In the genomic region with DNA sequence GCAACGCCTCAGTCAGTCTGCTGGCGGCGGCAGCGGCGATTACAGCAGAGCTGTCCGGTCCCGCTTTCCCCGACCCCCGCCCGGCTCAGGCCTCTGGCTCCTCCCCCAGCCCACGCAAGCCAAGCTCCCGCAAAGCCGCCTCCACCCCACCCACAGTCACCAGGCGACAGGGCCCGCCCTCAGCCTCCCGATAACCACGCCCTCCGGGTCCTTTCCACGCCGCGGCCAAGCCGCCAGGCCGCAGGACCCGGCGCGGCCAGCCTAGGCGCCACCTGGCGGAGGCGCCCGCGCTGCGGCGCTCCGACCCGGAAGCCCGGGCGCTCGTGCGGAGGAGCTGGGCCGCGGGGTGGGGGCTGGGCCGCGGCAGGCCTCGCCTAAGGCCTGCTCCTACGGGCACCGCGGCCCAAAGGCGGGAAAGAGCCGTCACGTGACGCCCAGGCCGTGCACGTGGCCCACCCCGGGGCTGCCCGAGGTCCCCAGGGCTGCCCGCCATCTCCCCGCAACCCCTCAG, we compare ENCODE assay signal across 8 mouse cellular contexts. TPM values are rescaled to one million over a fixed set of nuclear protein-coding genes. Genes with fewer than 3 reads are reported as not detected.
DNase-seq lines count a peak whose midpoint lies in the region; ATAC-seq and TF ChIP-seq lines count a peak whose summit lies in the region.

No protein-coding gene starts in this region.

- TF ChIP-seq CTCF in olfactory bulb, adult 2 months (IDR thresholded peaks at IDR 0.05; ENCODE audit: insufficient read depth, low read depth, low read length) = peak; percentile 82

- peaks cover 14% of the 10 kb centered on the region for H3K9me3 ChIP-seq in hindbrain, embryonic 12.5 days (replicated peaks)
- peaks cover 8% of the 10 kb centered on the region; the same call in 1 of the 2 replicates for H3K9me3 ChIP-seq in lung, embryonic 15.5 days

- 4% methylated on average over 56 of the region's 57 CpGs for WGBS in hindbrain, embryonic 12.5 days
- WGBS in lung, embryonic 15.5 days = 4% methylated on average over 42 of the region's 57 CpGs
- 5% methylated on average over 57 of the region's 57 CpGs for WGBS in olfactory bulb, adult 2 months

- H3K4me2 ChIP-seq in hindbrain, embryonic 12.5 days (replicated peaks) = peak overlapping the region; percentile 58
- peak overlapping the region; percentile 72 for H3K4me2 ChIP-seq in lung, embryonic 15.5 days

- peak overlapping the region; percentile 64; the same call in 1 of the 2 replicates for H3K27ac ChIP-seq in hindbrain, embryonic 12.5 days
- H3K27ac ChIP-seq in lung, embryonic 15.5 days = peak overlapping the region; percentile 66
- H3K27ac ChIP-seq in olfactory bulb, adult 2 months (ENCODE audit: insufficient read depth, low read depth, low read length) = no peak overlapping the region

- no peaks in the 10 kb centered on the region for H3K27me3 ChIP-seq in hindbrain, embryonic 12.5 days
- no peaks in the 10 kb centered on the region for H3K27me3 ChIP-seq in lung, embryonic 15.5 days

- peak; percentile 86 for DNase-seq in T-cell, adult 2 months (ENCODE audit: low spot score)
- DNase-seq in cerebellum, postnatal 25 days = peak; percentile 90 to 95
- peak; percentile 60 to 65 for DNase-seq in frontal cortex, postnatal 14 days (ENCODE audit: low spot score in 2 of 2)
- DNase-seq in layer of hippocampus, adult 9-11 months = peak; percentile 81
- peak; percentile 94 for DNase-seq in testis, postnatal 14 days (ENCODE audit: low spot score)

- TF ChIP-seq POLR2A in olfactory bulb, adult 2 months (IDR thresholded peaks at IDR 0.05; ENCODE audit: insufficient read depth, low read depth, low read length) = 0 out of 2 replicates have a peak, but pooled peaks have one; percentile 27

- peak overlapping the region; percentile 49 for H3K9ac ChIP-seq in hindbrain, embryonic 12.5 days
- H3K9ac ChIP-seq in lung, embryonic 15.5 days = peak overlapping the region; percentile 53

- peak; percentile 96 for ATAC-seq in hindbrain, embryonic 12.5 days (ENCODE audit: low FRiP score)
- ATAC-seq in lung, embryonic 15.5 days (ENCODE audit: borderline replicate concordance, extremely low read depth, low FRiP score, low TSS enrichment) = peak; percentile 97

- 0 out of 2 replicates have a peak, but pooled peaks cover 2% of the 10 kb centered on the region for H3K36me3 ChIP-seq in hindbrain, embryonic 12.5 days
- H3K36me3 ChIP-seq in lung, embryonic 15.5 days = no peaks in the 10 kb centered on the region

- H3K4me3 ChIP-seq in hindbrain, embryonic 12.5 days = peak overlapping the region; percentile 45
- H3K4me3 ChIP-seq in lung, embryonic 15.5 days = peak overlapping the region; percentile 47
- H3K4me3 ChIP-seq in olfactory bulb, adult 2 months (ENCODE audit: insufficient read depth, low read depth, low read length) = peak overlapping the region; percentile 59

- H3K4me1 ChIP-seq in hindbrain, embryonic 12.5 days = no peaks in the 10 kb centered on the region
- peaks cover 3% of the 10 kb centered on the region; the same call in 1 of the 2 replicates for H3K4me1 ChIP-seq in lung, embryonic 15.5 days
- H3K4me1 ChIP-seq in olfactory bulb, adult 2 months (ENCODE audit: control insufficient read depth, insufficient read depth, low read length) = peaks cover 3% of the 10 kb centered on the region; the same call in 1 of the 2 replicates

RNA-seq across cellular contexts. Expression of a gene that starts 0.7 kb away (rescaled TPM):
- 0.18 and 0.59 TPM in 2 replicates for polyA plus RNA-seq in hindbrain, embryonic 12.5 days (2016; fragmentation: Nextera tagmentation; extraction: Ambion mirVana)
- 0.31 TPM in 1 of 2 replicates, not detected in the other for polyA plus RNA-seq in lung, embryonic 15.5 days (2015; fragmentation: Nextera tagmentation; extraction: Ambion mirVana)
- polyA plus RNA-seq in olfactory bulb, adult 2 months (2012; ENCODE audit: insufficient read depth, insufficient read length, low replicate concordance, missing spikeins) = not detected in 2 replicates
